Mouse (Mus musculus) macrophage (primary cell): ENCODE measurements around the gene Trmo. TPM values are rescaled to one million over a fixed set of nuclear protein-coding genes. Genes with fewer than 3 reads are reported as not detected.

Experiments used
- H3K27ac ChIP-seq: fragments of 350-480 bp; formaldehyde crosslinking; 2 replicates; pipeline ENCODE4 v1.9.0; 2021
- H3K36me3 ChIP-seq: fragments of 350-480 bp; formaldehyde crosslinking; 2 replicates; pipeline ENCODE4 v1.9.0; 2021; ENCODE audit errors: inconsistent target
- H3K4me3 ChIP-seq: fragments of 350-480 bp; formaldehyde crosslinking; 2 replicates; pipeline ENCODE4 v1.9.0; 2021; ENCODE audit errors: inconsistent target
- H3K79me2 ChIP-seq: fragments of 350-480 bp; formaldehyde crosslinking; 2 replicates; pipeline ENCODE4 v1.9.0; 2021; ENCODE audit errors: inconsistent target
- WGBS: methylation state at CpG from one replicate; pipeline ENCODE4 v1.1.7; 2026; ENCODE audit warnings: inconsistent platforms; ENCODE audit not compliant: missing documents; 5-methylcytosine and 5-hydroxymethylcytosine counted together
- polyA plus RNA-seq: library from polyadenylated mRNA; stranded (reverse); fragments of 250-400 nt; gene quantifications from 3 replicates; pipeline ENCODE4 v1.2.4, GENCODE M21; 2018; ENCODE audit warnings: inconsistent platforms

Gene Trmo
- polyA plus RNA-seq, 1 experiment from 2014 or later, result 3.9 TPM

- H3K36me3 ChIP-seq, result no peaks in the 10 kb centered on the region
- 6% methylated on average over 3 of the region's 3 CpGs for WGBS
- no peaks in the 10 kb centered on the region for H3K79me2 ChIP-seq
- no peak overlapping the region for H3K4me3 ChIP-seq
- no peak overlapping the region for H3K27ac ChIP-seq
Measured at GRCm38 (mm10) chr4:46337990-46338389, 51.2 kb downstream of the Trmo start.

- Histone ChIP-seq H3K36me3 (no peaks in the 10 kb centered on the region), H3K27ac (no peak overlapping the region), H3K79me2 (no peaks in the 10 kb centered on the region), H3K4me3 (no peak overlapping the region)
- 11% methylated on average over 1 of the region's 1 CpGs for WGBS
Measured at GRCm38 (mm10) chr4:46335846-46336245, 53.4 kb downstream of the Trmo start.

- H3K36me3 ChIP-seq, result no peaks in the 10 kb centered on the region
- no peaks in the 10 kb centered on the region for H3K79me2 ChIP-seq
- 82% methylated on average over 3 of the region's 3 CpGs for WGBS
- no peak overlapping the region for H3K27ac ChIP-seq
- no peak overlapping the region for H3K4me3 ChIP-seq
Measured at GRCm38 (mm10) chr4:46328906-46329305, 60.3 kb downstream of the Trmo start.

Other genes with a start within 250 kb of the Trmo start
- 15.9 to 35.4 TPM (median 24.1 TPM) in 3 replicates for gene Xpa, start 193.1 kb downstream of the Trmo start, polyA plus RNA-seq
- not detected in 3 replicates for gene Foxe1, start 45.8 kb downstream of the Trmo start, polyA plus RNA-seq
- not detected in 3 replicates for gene Hemgn, start 24.1 kb upstream of the Trmo start, polyA plus RNA-seq
- 116 to 339 TPM (median 295 TPM) in 3 replicates for gene Anp32b, start 61.5 kb upstream of the Trmo start, polyA plus RNA-seq
- gene Nans, start 99.8 kb upstream of the Trmo start, polyA plus RNA-seq, result 32.4 to 51.6 TPM (median 48.9 TPM) in 3 replicates
- 89.8 to 107 TPM (median 90.1 TPM) in 3 replicates for gene Trim14, start 146.7 kb upstream of the Trmo start, polyA plus RNA-seq
- 34.5 to 36.9 TPM (median 35.4 TPM) in 3 replicates for gene Coro2a, start 212.8 kb upstream of the Trmo start, polyA plus RNA-seq